Mouse (Mus musculus) hindbrain, embryonic 16.5 days (tissue): ENCODE data around the gene Il12rb1. TPM values are rescaled to one million over a fixed set of nuclear protein-coding genes. Genes with fewer than 3 reads are reported as not detected.
A peak's percentile ranks its signal among the peaks of the same experiment; 100 is the strongest.

Experiments used
- ATAC-seq: fragments of 200-750 bp; cut with Nextera tagmentation; 2 replicates; pipeline ENCODE4 v1.8.0; 2017; ENCODE audit warnings: moderate TSS enrichment, moderate library complexity
- H3K27ac ChIP-seq: fragments of 300-500 bp; sonication (generic); 2 replicates; pipeline ENCODE4 v1.5.1; 2014; ENCODE audit warnings: low read depth, mild to moderate bottlenecking, control low read depth, low read length, moderate library complexity
- H3K27me3 ChIP-seq: fragments of 300-500 bp; sonication (generic); replicated peaks from 2 replicates; pipeline ENCODE4 v1.6.1; 2014; ENCODE audit warnings: low read length; ENCODE audit not compliant: control insufficient read depth, insufficient read depth
- H3K36me3 ChIP-seq: fragments of 300-500 bp; sonication (generic); 2 replicates; pipeline ENCODE4 v1.6.1; 2014; ENCODE audit warnings: mild to moderate bottlenecking, low read length, moderate library complexity, mixed read lengths; ENCODE audit not compliant: control insufficient read depth, insufficient read depth
- H3K4me1 ChIP-seq: fragments of 300-500 bp; sonication (generic); 2 replicates; pipeline ENCODE4 v1.6.1; 2014; ENCODE audit warnings: low read depth, low read length; ENCODE audit not compliant: control insufficient read depth, insufficient read depth
- H3K4me2 ChIP-seq: fragments of 300-500 bp; sonication (generic); 2 replicates; pipeline ENCODE4 v1.6.1; 2014; ENCODE audit warnings: mild to moderate bottlenecking, low read length, control low read depth, moderate library complexity
- H3K4me3 ChIP-seq: fragments of 300-500 bp; sonication (generic); 2 replicates; pipeline ENCODE4 v1.5.1; 2014; ENCODE audit warnings: mild to moderate bottlenecking, low read length, control low read depth, moderate library complexity
- H3K9ac ChIP-seq: fragments of 300-500 bp; sonication (generic); 2 replicates; pipeline ENCODE4 v1.6.1; 2014; ENCODE audit warnings: low read depth, mild to moderate bottlenecking, control low read depth, low read length, moderate library complexity
- H3K9me3 ChIP-seq: fragments of 300-500 bp; sonication (generic); 2 replicates; pipeline ENCODE4 v1.6.1; 2014; ENCODE audit warnings: mild to moderate bottlenecking, low read length, moderate library complexity; ENCODE audit not compliant: control insufficient read depth
- WGBS: fragments of 180-500 bp; shearing (Covaris S2); extraction: QIAGEN DNeasy Blood & Tissue Kit; methylation state at CpG from one replicate; pipeline ENCODE4 v1.1.7; 2014; 5-methylcytosine and 5-hydroxymethylcytosine counted together
- polyA plus RNA-seq: library from polyadenylated mRNA; unstranded; fragments of >200 nt; fragmentation: Nextera tagmentation; extraction: Ambion mirVana; gene quantifications from 2 replicates; pipeline ENCODE4 v1.2.1, GENCODE M21; 2015

Il12rb1 gene
- polyA plus RNA-seq, 1 experiment from 2014 or later, result 0.14 TPM

GRCm38 (mm10) chr8:70839408-70840351 lies 31.4 kb downstream of the Il12rb1 start, which contains the start of gene Arrdc2:
TSS of gene Arrdc2 (minus strand) at chr8:70839720.
- WGBS, result 2% methylated on average over 55 of the region's 55 CpGs
- peak within 1 kb of the TSS; percentile 73 for H3K4me2 ChIP-seq

GRCm38 (mm10) chr8:70840590-70840989 lies 32.3 kb downstream of the Il12rb1 start:
- Histone ChIP-seq H3K4me3 (no peak overlapping the region), H3K27me3 (no peaks in the 10 kb centered on the region), H3K4me2 (no peak overlapping the region), H3K9me3 (no peaks in the 10 kb centered on the region), H3K27ac (peak overlapping the region; percentile 48; the same call in 1 of the 2 replicates), H3K36me3 (0 out of 2 replicates have a peak, but pooled peaks cover 5% of the 10 kb centered on the region), H3K9ac (no peak overlapping the region), H3K4me1 (peaks cover 11% of the 10 kb centered on the region)
- no peak for ATAC-seq
- 53% methylated on average over 10 of the region's 10 CpGs for whole genome bisulfite sequencing

More at GRCm38 (mm10) chr8:70839408-70840351, 31.4 kb downstream of the Il12rb1 start, which contains the start of gene Arrdc2:
- H3K4me1 ChIP-seq, result peaks cover 11% of the 10 kb centered on the region
- peak within 1 kb of the TSS; percentile 75 for H3K9ac ChIP-seq
- H3K4me3 ChIP-seq, result peak within 1 kb of the TSS; percentile 65
- no peaks in the 10 kb centered on the region for H3K27me3 ChIP-seq
- peak within 1 kb of the TSS; percentile 92 for H3K27ac ChIP-seq
- peak; percentile 97 for ATAC-seq
- 0 out of 2 replicates have a peak, but pooled peaks cover 5% of the 10 kb centered on the region for H3K36me3 ChIP-seq
- H3K9me3 ChIP-seq, result no peaks in the 10 kb centered on the region

GRCm38 (mm10) chr8:70841147-70842072 lies 33.2 kb downstream of the Il12rb1 start:
- no peaks in the 10 kb centered on the region for H3K9me3 ChIP-seq
- H3K36me3 ChIP-seq, result no peaks in the 10 kb centered on the region
- H3K4me3 ChIP-seq, result no peak overlapping the region
- H3K27me3 ChIP-seq, result no peaks in the 10 kb centered on the region
- H3K9ac ChIP-seq, result no peak overlapping the region
- H3K4me1 ChIP-seq, result peaks cover 11% of the 10 kb centered on the region
- peak overlapping the region; percentile 48; the same call in 1 of the 2 replicates for H3K27ac ChIP-seq
- no peak overlapping the region for H3K4me2 ChIP-seq
- no peak for ATAC-seq
- WGBS, result 36% methylated on average over 22 of the region's 22 CpGs

- no peak for ATAC-seq
- H3K4me3 ChIP-seq, result no peak overlapping the region
- H3K27ac ChIP-seq, result no peak overlapping the region
- peaks cover 11% of the 10 kb centered on the region for H3K4me1 ChIP-seq
- WGBS, result 74% methylated on average over 25 of the region's 25 CpGs
- no peaks in the 10 kb centered on the region for H3K36me3 ChIP-seq
- no peak overlapping the region for H3K4me2 ChIP-seq
- H3K9me3 ChIP-seq, result no peaks in the 10 kb centered on the region
- no peaks in the 10 kb centered on the region for H3K27me3 ChIP-seq
- no peak overlapping the region for H3K9ac ChIP-seq
These were observed 34.2 kb downstream of the Il12rb1 start for GRCm38 (mm10) chr8:70842484-70842883.

- peaks cover 11% of the 10 kb centered on the region for H3K4me1 ChIP-seq
- ATAC-seq, result no peak
- H3K9me3 ChIP-seq, result no peaks in the 10 kb centered on the region
- 86% methylated on average over 5 of the region's 5 CpGs for WGBS
- no peak overlapping the region for H3K27ac ChIP-seq
- no peak overlapping the region for H3K4me2 ChIP-seq
- no peaks in the 10 kb centered on the region for H3K36me3 ChIP-seq
- H3K27me3 ChIP-seq, result no peaks in the 10 kb centered on the region
- no peak overlapping the region for H3K9ac ChIP-seq
- H3K4me3 ChIP-seq, result no peak overlapping the region
These were observed 35.0 kb downstream of the Il12rb1 start for GRCm38 (mm10) chr8:70843214-70843773.

- H3K9ac ChIP-seq, result no peak overlapping the region
- no peak for ATAC-seq
- no peak overlapping the region for H3K27ac ChIP-seq
- no peaks in the 10 kb centered on the region for H3K9me3 ChIP-seq
- H3K36me3 ChIP-seq, result no peaks in the 10 kb centered on the region
- peaks cover 8% of the 10 kb centered on the region for H3K4me1 ChIP-seq
- H3K4me3 ChIP-seq, result no peak overlapping the region
- H3K4me2 ChIP-seq, result no peak overlapping the region
- WGBS, result 87% methylated on average over 8 of the region's 8 CpGs
- H3K27me3 ChIP-seq, result no peaks in the 10 kb centered on the region
These were observed 35.7 kb downstream of the Il12rb1 start for GRCm38 (mm10) chr8:70843941-70844340.

- Histone ChIP-seq H3K4me1 (peaks cover 8% of the 10 kb centered on the region), H3K27ac (no peak overlapping the region), H3K9ac (no peak overlapping the region), H3K36me3 (no peaks in the 10 kb centered on the region), H3K4me2 (no peak overlapping the region), H3K27me3 (no peaks in the 10 kb centered on the region), H3K9me3 (no peaks in the 10 kb centered on the region), H3K4me3 (no peak overlapping the region)
- WGBS, result 3% methylated on average over 6 of the region's 6 CpGs
- no peak for ATAC-seq
These were observed 36.3 kb downstream of the Il12rb1 start for GRCm38 (mm10) chr8:70844523-70844922.

GRCm38 (mm10) chr8:70845108-70845507 lies 36.9 kb downstream of the Il12rb1 start:
- Histone ChIP-seq H3K4me2 (no peak overlapping the region), H3K4me1 (peaks cover 5% of the 10 kb centered on the region), H3K27me3 (no peaks in the 10 kb centered on the region), H3K27ac (no peak overlapping the region), H3K4me3 (no peak overlapping the region), H3K36me3 (no peaks in the 10 kb centered on the region), H3K9ac (no peak overlapping the region), H3K9me3 (no peaks in the 10 kb centered on the region)
- no peak for ATAC-seq
- 43% methylated on average over 5 of the region's 5 CpGs for WGBS
